Mouse (Mus musculus) left cerebral cortex, postnatal 36 days (tissue): ENCODE measurements around the gene Tnfrsf13c. TPM values are rescaled to one million over a fixed set of nuclear protein-coding genes. Genes with fewer than 3 reads are reported as not detected.
A peak's percentile ranks its signal among the peaks of the same experiment; 100 is the strongest.

ENCODE experiments used
- DNase-seq, 2 experiments: peaks; one replicate each; pipeline ENCODE4 v3.0.0; 2021 to 2022; ENCODE audit warnings: low spot score in 2 of 2, mixed read lengths in 1 of 2
- intact Hi-C: fragments of 180-260 bp; cut with DNase I; formaldehyde crosslinking; loops from one replicate; pipeline ENCODE4 v1.15.1; 2025
- total RNA-seq, 2 experiments: library from RNA; stranded (reverse); gene quantifications; 2 replicates each; pipeline ENCODE4 v1.2.3; 2021

Gene Tnfrsf13c
- total RNA-seq, 2 experiments from 2014 or later, result 0.22 to 1.1 TPM

- intact Hi-C loops, result no loop called here
- DNase-seq, result peak in 1 of 2 experiments; percentile 39
These were observed 7.6 kb upstream of the Tnfrsf13c start for GRCm38 (mm10) chr15:82231591-82232378.

GRCm38 (mm10) chr15:82231100-82231499 is 6.9 kb upstream of the Tnfrsf13c start:
- intact Hi-C loops, result no loop called here
- DNase-seq, result no peak

GRCm38 (mm10) chr15:82230098-82230611 is 6.0 kb upstream of the Tnfrsf13c start:
- no peak for DNase-seq
- intact Hi-C loops, result no loop called here

- no peak for DNase-seq
- intact Hi-C loops, result no loop called here
These were observed 5.4 kb upstream of the Tnfrsf13c start for GRCm38 (mm10) chr15:82229542-82230045.

GRCm38 (mm10) chr15:82225769-82226168 is 1.6 kb upstream of the Tnfrsf13c start:
- DNase-seq, result no peak
- intact Hi-C loops, result no loop called here

GRCm38 (mm10) chr15:82224602-82225215 is 540 bp upstream of the Tnfrsf13c start:
- DNase-seq, result no peak
- intact Hi-C loops, result no loop called here

GRCm38 (mm10) chr15:82223251-82223650 is 918 bp downstream of the Tnfrsf13c start:
- intact Hi-C loops, result no loop called here
- no peak for DNase-seq

- intact Hi-C loops, result no loop called here
- no peak for DNase-seq
These were observed 2.9 kb downstream of the Tnfrsf13c start for GRCm38 (mm10) chr15:82221104-82221860.

GRCm38 (mm10) chr15:82220003-82220675 is 4.0 kb downstream of the Tnfrsf13c start:
- DNase-seq, result no peak
- intact Hi-C loops, result no loop called here

GRCm38 (mm10) chr15:82218778-82219666 is 5.1 kb downstream of the Tnfrsf13c start:
- DNase-seq, result no peak
- intact Hi-C loops, result no loop called here

GRCm38 (mm10) chr15:82217980-82218379 is 6.2 kb downstream of the Tnfrsf13c start:
- intact Hi-C loops, result no loop called here
- DNase-seq, result no peak

- intact Hi-C loops, result no loop called here
- DNase-seq, result no peak
These were observed 7.1 kb downstream of the Tnfrsf13c start for GRCm38 (mm10) chr15:82217039-82217438.

GRCm38 (mm10) chr15:82216142-82216827 is 7.9 kb downstream of the Tnfrsf13c start:
- intact Hi-C loops, result no loop called here
- DNase-seq, result no peak

- DNase-seq, result no peak
- intact Hi-C loops, result no loop called here
These were observed 8.7 kb downstream of the Tnfrsf13c start for GRCm38 (mm10) chr15:82215332-82216046.

GRCm38 (mm10) chr15:82213222-82213621 is 10.9 kb downstream of the Tnfrsf13c start:
- DNase-seq, result no peak

GRCm38 (mm10) chr15:82212752-82213063 is 11.5 kb downstream of the Tnfrsf13c start, which contains the start of gene Shisa8:
Gene Shisa8 (minus strand): TSS chr15:82212815.
- no peak for DNase-seq
- intact Hi-C loops, result no loop called here

More at GRCm38 (mm10) chr15:82213222-82213621, 10.9 kb downstream of the Tnfrsf13c start:
- intact Hi-C loops, result no loop called here
